Mouse (Mus musculus): ENCODE data around the gene Pecam1. TPM values are rescaled to one million over a fixed set of nuclear protein-coding genes. Genes with fewer than 3 reads are reported as not detected.

Pecam1 gene
- polyA plus RNA-seq, 2 experiments from 2014 or later = 116 to 166 TPM

- peak; percentile 73 for ATAC-seq
These were observed 62.1 kb downstream of the Pecam1 start for GRCm38 (mm10) chr11:106688375-106688774.

GRCm38 (mm10) chr11:106687293-106687692 lies 63.1 kb downstream of the Pecam1 start:
- no peak for ATAC-seq

GRCm38 (mm10) chr11:106684027-106684426 lies 66.4 kb downstream of the Pecam1 start:
- no peak for ATAC-seq

GRCm38 (mm10) chr11:106683345-106683744 lies 67.1 kb downstream of the Pecam1 start:
- no peak for ATAC-seq

GRCm38 (mm10) chr11:106681138-106681537 lies 69.3 kb downstream of the Pecam1 start:
- peak; percentile 56 for ATAC-seq

GRCm38 (mm10) chr11:106679874-106680273 lies 70.6 kb downstream of the Pecam1 start:
- ATAC-seq = peak; percentile 52

GRCm38 (mm10) chr11:106677910-106678591 lies 72.4 kb downstream of the Pecam1 start:
- no peak for ATAC-seq

- no peak for ATAC-seq
These were observed 73.1 kb downstream of the Pecam1 start for GRCm38 (mm10) chr11:106677331-106677730.

- no peak for ATAC-seq
These were observed 74.6 kb downstream of the Pecam1 start for GRCm38 (mm10) chr11:106675875-106676274.

- ATAC-seq = peak; percentile 8
These were observed 75.2 kb downstream of the Pecam1 start for GRCm38 (mm10) chr11:106675201-106675726.

- ATAC-seq = peak; percentile 85
These were observed 75.7 kb downstream of the Pecam1 start for GRCm38 (mm10) chr11:106674612-106675153.

- peak; percentile 5 for ATAC-seq
These were observed 76.5 kb downstream of the Pecam1 start for GRCm38 (mm10) chr11:106673727-106674611.

GRCm38 (mm10) chr11:106672919-106673505 lies 77.4 kb downstream of the Pecam1 start:
- no peak for ATAC-seq

GRCm38 (mm10) chr11:106671801-106672200 lies 78.6 kb downstream of the Pecam1 start:
- no peak for ATAC-seq

- ATAC-seq = peak; percentile 10
These were observed 79.4 kb downstream of the Pecam1 start for GRCm38 (mm10) chr11:106670951-106671478.

- ATAC-seq = no peak
These were observed 80.2 kb downstream of the Pecam1 start for GRCm38 (mm10) chr11:106670266-106670665.

GRCm38 (mm10) chr11:106669873-106670173 lies 80.6 kb downstream of the Pecam1 start:
- ATAC-seq = peak; percentile 30

GRCm38 (mm10) chr11:106669102-106669872 lies 81.1 kb downstream of the Pecam1 start:
- ATAC-seq = no peak

GRCm38 (mm10) chr11:106668336-106668735 lies 82.1 kb downstream of the Pecam1 start:
- no peak for ATAC-seq

- ATAC-seq = no peak
These were observed 82.6 kb downstream of the Pecam1 start for GRCm38 (mm10) chr11:106667855-106668254.

- ATAC-seq = no peak
These were observed 83.8 kb downstream of the Pecam1 start for GRCm38 (mm10) chr11:106666470-106667107.
